ENCODE assay signal across 9 mouse cellular contexts in the genomic region with DNA sequence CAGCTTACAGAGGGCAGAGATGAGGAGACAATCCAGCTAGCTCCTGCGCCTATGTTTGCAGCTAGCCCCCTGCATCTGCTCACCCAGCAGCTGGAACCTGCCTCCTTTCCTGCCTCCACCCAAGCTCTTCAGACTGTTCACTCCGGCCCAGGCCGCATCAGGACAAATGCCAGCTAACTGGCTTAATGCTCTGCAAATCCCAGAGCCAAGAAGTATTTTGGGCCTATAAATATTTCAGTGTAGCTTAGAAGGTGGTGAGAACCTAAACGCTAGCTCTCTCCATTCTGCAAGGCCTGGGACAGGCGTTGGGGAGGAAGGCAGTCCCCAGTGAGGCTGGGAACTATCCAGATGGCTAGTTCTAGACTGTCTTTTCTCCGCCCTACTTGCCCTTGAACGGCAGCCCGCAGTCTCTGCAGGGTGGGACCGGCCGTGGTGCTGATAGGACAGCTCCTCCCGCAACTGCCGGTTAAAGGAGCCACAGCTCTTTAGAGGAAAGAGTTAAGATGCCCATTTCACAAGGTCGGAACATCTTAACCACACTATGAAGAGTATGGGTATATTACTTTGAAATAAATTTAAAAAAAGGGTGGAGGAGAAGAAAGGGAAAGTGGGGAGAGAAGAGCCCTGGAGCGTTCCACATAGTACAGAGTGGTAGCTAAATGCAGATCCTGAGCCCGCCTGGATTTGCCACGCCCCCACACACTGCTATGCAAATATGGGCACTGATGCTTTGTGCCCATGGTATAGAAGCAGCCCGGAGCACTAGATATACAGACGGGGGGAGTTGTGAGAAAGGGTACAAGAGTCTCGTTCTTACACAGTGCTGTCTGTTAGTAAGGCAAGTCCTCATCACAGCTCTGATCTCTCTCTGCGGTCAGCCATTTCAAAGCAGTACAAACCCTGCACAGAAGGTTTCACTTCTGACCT. TPM values are rescaled to one million over a fixed set of nuclear protein-coding genes. Genes with fewer than 3 reads are reported as not detected.
DNase-seq lines count a peak whose midpoint lies in the region; ATAC-seq and TF ChIP-seq lines count a peak whose summit lies in the region.
"Had no signal": no experiment of that assay in that cellular context is flagged by ENCODE, and none has a peak within 500 bp of the region (broad histone marks: within the 10 kb centered on the region; RNA-seq: fewer than 3 reads in every experiment).

No protein-coding gene starts in this region.

- TF ChIP-seq EP300 in heart, adult 2 months (IDR thresholded peaks at IDR 0.05; ENCODE audit: insufficient read depth, low read depth, low read length), result no peak
- no peak for TF ChIP-seq EP300 in liver, postnatal 0 days (IDR thresholded peaks at IDR 0.05; ENCODE audit: low read depth)

- peaks cover 18% of the 10 kb centered on the region for H3K4me1 ChIP-seq in embryonic facial prominence, embryonic 10.5 days
- peaks cover 10% of the 10 kb centered on the region for H3K4me1 ChIP-seq in heart, adult 2 months (ENCODE audit: control insufficient read depth, insufficient read depth, low read length)
- 0 out of 2 replicates have a peak, but pooled peaks cover 2% of the 10 kb centered on the region for H3K4me1 ChIP-seq in kidney, adult 2 months (ENCODE audit: control insufficient read depth, insufficient read depth, low read length)
- H3K4me1 ChIP-seq in liver, postnatal 0 days (ENCODE audit: insufficient read depth), result peaks cover 5% of the 10 kb centered on the region; the same call in 1 of the 2 replicates
- H3K4me1 ChIP-seq in neural tube, embryonic 12.5 days, result peaks cover 29% of the 10 kb centered on the region

- no peak for TF ChIP-seq CTCF in heart, adult 2 months (IDR thresholded peaks at IDR 0.05)
- TF ChIP-seq CTCF in kidney, adult 2 months (conservative IDR thresholded peaks at IDR 0.05; ENCODE audit: insufficient read depth, insufficient read length, low read depth, low read length), result no peak
- no peak for TF ChIP-seq CTCF in liver, postnatal 0 days (IDR thresholded peaks at IDR 0.05; ENCODE audit: low read depth)

- no peak overlapping the region for H3K9ac ChIP-seq in heart, adult 2 months (ENCODE audit: low read depth, low read length)
- H3K9ac ChIP-seq in liver, postnatal 0 days (replicated peaks), result no peak overlapping the region
- no peak overlapping the region for H3K9ac ChIP-seq in neural tube, embryonic 12.5 days
- H3K9ac ChIP-seq: liver, embryonic 15.5 days had no signal

- peak; percentile 43 for DNase-seq in 3T3-L1 (ENCODE audit: low read depth, low spot score)
- DNase-seq in adrenal gland, adult 8-10 months, result peak; percentile 45
- DNase-seq in embryonic facial prominence, embryonic 10.5 days (ENCODE audit: low spot score), result peak; percentile 86
- DNase-seq in heart, adult 2 months, result peak; percentile 78 to 79
- DNase-seq in kidney, adult 2 months, result peak; percentile 41
- peak; percentile 71 for DNase-seq in liver, postnatal 0 days
- peak; percentile 61 for DNase-seq in thymus, postnatal 0 days (ENCODE audit: low spot score)

- no peak overlapping the region for H3K27ac ChIP-seq in embryonic facial prominence, embryonic 10.5 days (replicated peaks)
- no peak overlapping the region for H3K27ac ChIP-seq in heart, adult 2 months
- no peak overlapping the region for H3K27ac ChIP-seq in kidney, adult 2 months (ENCODE audit: insufficient read depth, low read depth, low read length)
- H3K27ac ChIP-seq in liver, postnatal 0 days (ENCODE audit: low read depth), result no peak overlapping the region
- peak overlapping the region; percentile 38; the same call in 1 of the 2 replicates for H3K27ac ChIP-seq in neural tube, embryonic 12.5 days
- H3K27ac ChIP-seq: liver, embryonic 15.5 days had no signal

- 20% methylated on average over 20 of the region's 20 CpGs for WGBS in embryonic facial prominence, embryonic 10.5 days
- 21% methylated on average over 20 of the region's 20 CpGs for WGBS in heart, adult 2 months
- 24% methylated on average over 20 of the region's 20 CpGs for WGBS in kidney, adult 2 months
- 22% methylated on average over 20 of the region's 20 CpGs for WGBS in liver, postnatal 0 days (ENCODE audit: insufficient replicate concordance)
- WGBS in neural tube, embryonic 12.5 days, result 18% methylated on average over 20 of the region's 20 CpGs

- H3K79me2 ChIP-seq in heart, adult 2 months (replicated peaks; ENCODE audit: control insufficient read depth, insufficient read depth, low read length), result no peaks in the 10 kb centered on the region

- no peak overlapping the region for H3K4me2 ChIP-seq in liver, postnatal 0 days (ENCODE audit: low read depth, low read length)
- peak overlapping the region; percentile 39 for H3K4me2 ChIP-seq in neural tube, embryonic 12.5 days (replicated peaks)
- H3K4me2 ChIP-seq: liver, embryonic 15.5 days had no signal

- TF ChIP-seq POLR2A in heart, adult 2 months (IDR thresholded peaks at IDR 0.05; ENCODE audit: insufficient read depth, low read depth, low read length), result no peak
- TF ChIP-seq POLR2A in kidney, adult 2 months (IDR thresholded peaks at IDR 0.05; ENCODE audit: low read depth, low read length), result no peak

- peaks cover 13% of the 10 kb centered on the region for H3K27me3 ChIP-seq in embryonic facial prominence, embryonic 10.5 days (replicated peaks; ENCODE audit: low read depth, poor library complexity, severe bottlenecking)
- H3K27me3 ChIP-seq in heart, adult 2 months (ENCODE audit: control insufficient read depth, insufficient read depth, low read length), result no peaks in the 10 kb centered on the region
- H3K27me3 ChIP-seq in kidney, adult 2 months (replicated peaks; ENCODE audit: control insufficient read depth, insufficient read depth, low read length), result no peaks in the 10 kb centered on the region
- no peaks in the 10 kb centered on the region for H3K27me3 ChIP-seq in liver, postnatal 0 days (ENCODE audit: insufficient read depth, low read length)
- H3K27me3 ChIP-seq in neural tube, embryonic 12.5 days (replicated peaks), result no peaks in the 10 kb centered on the region
- H3K27me3 ChIP-seq: liver, embryonic 15.5 days had no signal

- intact Hi-C loops in heart, adult 2 months (cut with DNase I), result no loop called here

- H3K4me3 ChIP-seq in embryonic facial prominence, embryonic 10.5 days, result no peak overlapping the region
- H3K4me3 ChIP-seq in heart, adult 2 months, result no peak overlapping the region
- H3K4me3 ChIP-seq in kidney, adult 2 months (ENCODE audit: insufficient read depth, low read depth, low read length), result no peak overlapping the region
- no peak overlapping the region for H3K4me3 ChIP-seq in liver, postnatal 0 days (ENCODE audit: low read depth, low read length)
- H3K4me3 ChIP-seq in neural tube, embryonic 12.5 days, result no peak overlapping the region
- H3K4me3 ChIP-seq: liver, embryonic 15.5 days had no signal

- no peaks in the 10 kb centered on the region for H3K36me3 ChIP-seq in embryonic facial prominence, embryonic 10.5 days (replicated peaks)
- no peaks in the 10 kb centered on the region for H3K36me3 ChIP-seq in heart, adult 2 months (ENCODE audit: control insufficient read depth, insufficient read depth, low read length)
- no peaks in the 10 kb centered on the region for H3K36me3 ChIP-seq in kidney, adult 2 months (ENCODE audit: control insufficient read depth, insufficient read depth, low read length)
- no peaks in the 10 kb centered on the region for H3K36me3 ChIP-seq in liver, postnatal 0 days (replicated peaks; ENCODE audit: insufficient read depth, low read length)
- no peaks in the 10 kb centered on the region for H3K36me3 ChIP-seq in neural tube, embryonic 12.5 days
- H3K36me3 ChIP-seq: liver, embryonic 15.5 days had no signal

- ATAC-seq in liver, postnatal 0 days, result no peak
- peak; percentile 82 for ATAC-seq in neural tube, embryonic 12.5 days (ENCODE audit: low FRiP score, low read depth)

- no peaks in the 10 kb centered on the region for H3K9me3 ChIP-seq in embryonic facial prominence, embryonic 10.5 days
- no peaks in the 10 kb centered on the region for H3K9me3 ChIP-seq in liver, postnatal 0 days (ENCODE audit: low read length)
- H3K9me3 ChIP-seq in neural tube, embryonic 12.5 days, result no peaks in the 10 kb centered on the region
- H3K9me3 ChIP-seq: liver, embryonic 15.5 days had no signal

RNA-seq across cellular contexts. Expression of a gene that starts 8.9 kb away (rescaled TPM):
- 10 to 100 TPM; 15.2 to 26.9 (median 22.8) TPM for total RNA-seq in adrenal gland, adult 8-10 months (2022)
- polyA plus RNA-seq in embryonic facial prominence, embryonic 10.5 days (2016; fragmentation: Nextera tagmentation; extraction: Ambion mirVana), result 24.1 and 27.6 TPM in 2 replicates
- 10 to 100 TPM; 19.1 to 20.7 TPM for total RNA-seq in heart, adult 2 months (2021)
- 15.2 and 16.8 TPM in 2 replicates for polyA plus RNA-seq in heart, adult 2 months (2012; rRNA removed)
- polyA plus RNA-seq in kidney, adult 2 months (2012; rRNA removed), result 6.0 and 7.1 TPM in 2 replicates
- 0.92 and 0.94 TPM in 2 replicates for polyA plus RNA-seq in liver, postnatal 0 days (2015; fragmentation: Nextera tagmentation; extraction: Ambion mirVana)
- polyA plus RNA-seq in neural tube, embryonic 12.5 days (2016; fragmentation: Nextera tagmentation; extraction: Ambion mirVana), result 28.4 and 29.9 TPM in 2 replicates
- 3.3 and 3.5 TPM in 2 replicates for polyA plus RNA-seq in thymus, postnatal 0 days (2015; fragmentation: Nextera tagmentation; extraction: Ambion mirVana)
